Mouse (Mus musculus): ENCODE measurements at regions not wholly inside any gene's neighbourhood (a gene's known extent, or its start where the extent isn't known, plus 50 kb on each side); places are given as distances from the start of the nearest gene placed in this dataset.

DNA sequence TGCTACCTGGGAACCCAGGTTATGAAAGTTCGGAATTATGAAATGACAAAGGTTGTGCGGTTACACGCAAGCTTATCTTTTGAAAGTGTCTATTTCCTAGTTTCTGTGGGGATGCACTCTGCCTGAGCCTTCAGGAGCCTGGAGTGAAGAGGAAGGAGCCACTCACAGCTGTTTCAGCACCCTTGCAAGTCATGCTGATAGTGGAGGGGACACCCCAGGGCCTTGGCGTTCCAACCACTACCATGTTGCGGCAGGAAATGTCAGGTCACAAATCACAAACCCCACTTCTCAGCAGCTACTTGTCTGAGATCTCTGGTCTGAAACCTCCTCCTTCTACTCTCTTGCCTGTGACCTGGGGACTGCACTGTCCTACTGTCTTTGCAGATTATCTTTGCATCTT lies 178.3 kb downstream of the Pten start:
- peak; percentile 71 for ATAC-seq (ENCODE audit: extremely low read depth, insufficient number of reproducible peaks, low FRiP score, poor library complexity, severe bottlenecking)

DNA sequence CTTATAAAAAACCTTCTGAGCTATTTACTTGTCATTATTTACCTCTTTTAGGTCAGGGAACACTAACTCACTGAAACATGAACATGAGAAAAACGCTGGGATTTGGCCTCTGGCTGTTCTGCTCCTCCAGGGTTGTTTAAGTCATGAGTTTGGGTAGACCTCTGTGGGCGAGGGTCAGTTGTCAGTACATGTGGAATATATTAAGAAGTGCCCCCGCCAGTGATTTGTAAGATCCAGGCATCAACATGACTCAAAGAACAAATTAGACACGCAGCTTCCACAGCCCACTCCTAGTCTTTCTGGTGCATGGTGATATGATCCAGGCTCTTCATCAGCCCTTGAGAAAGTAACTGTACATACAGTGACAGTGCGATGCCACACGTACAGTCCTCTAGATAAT lies 180.3 kb downstream of the Pten start:
- no peak for ATAC-seq (ENCODE audit: extremely low read depth, insufficient number of reproducible peaks, low FRiP score, poor library complexity, severe bottlenecking)

DNA sequence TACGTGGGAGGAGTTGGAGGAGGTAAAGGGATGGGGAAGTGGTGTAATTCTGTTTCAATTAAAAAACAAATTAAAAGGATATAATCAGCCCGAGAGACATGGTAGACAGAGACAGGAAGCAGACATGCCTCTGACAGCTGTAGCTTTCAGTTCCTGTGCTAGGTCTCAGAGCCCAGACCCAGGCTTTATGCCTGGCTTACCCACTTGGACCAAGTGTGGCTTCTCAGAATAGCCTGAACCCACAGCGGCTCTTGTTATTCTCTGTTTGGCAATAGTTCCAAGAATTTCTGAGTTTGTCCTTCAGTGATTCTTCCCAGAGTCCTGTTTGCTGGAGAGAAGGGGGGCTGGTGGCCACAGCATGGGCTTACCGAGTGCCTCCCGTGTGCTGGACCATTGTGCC lies 182.4 kb downstream of the Pten start:
- ATAC-seq (ENCODE audit: extremely low read depth, insufficient number of reproducible peaks, low FRiP score, poor library complexity, severe bottlenecking): peak; percentile 73

DNA sequence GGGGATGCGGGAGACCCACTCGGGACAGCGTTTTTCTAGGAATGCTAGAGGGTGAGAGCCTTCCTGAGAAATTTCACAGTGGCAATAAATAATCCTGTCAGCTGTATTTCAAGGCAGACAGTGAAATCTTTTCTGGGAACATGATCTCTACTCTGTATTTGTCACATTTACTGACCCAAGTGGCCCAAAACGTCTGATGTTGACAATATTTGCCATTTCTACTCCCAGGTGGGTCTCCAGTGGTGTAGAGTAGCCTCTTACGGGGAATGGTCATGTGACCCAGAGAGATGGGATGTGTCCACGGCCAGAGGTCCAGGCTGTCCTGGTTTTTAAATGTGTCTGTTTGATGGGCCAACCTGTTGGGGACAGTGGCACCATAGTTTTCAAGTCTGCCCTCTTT lies 183.5 kb downstream of the Pten start:
- ATAC-seq (ENCODE audit: extremely low read depth, insufficient number of reproducible peaks, low FRiP score, poor library complexity, severe bottlenecking): no peak

DNA sequence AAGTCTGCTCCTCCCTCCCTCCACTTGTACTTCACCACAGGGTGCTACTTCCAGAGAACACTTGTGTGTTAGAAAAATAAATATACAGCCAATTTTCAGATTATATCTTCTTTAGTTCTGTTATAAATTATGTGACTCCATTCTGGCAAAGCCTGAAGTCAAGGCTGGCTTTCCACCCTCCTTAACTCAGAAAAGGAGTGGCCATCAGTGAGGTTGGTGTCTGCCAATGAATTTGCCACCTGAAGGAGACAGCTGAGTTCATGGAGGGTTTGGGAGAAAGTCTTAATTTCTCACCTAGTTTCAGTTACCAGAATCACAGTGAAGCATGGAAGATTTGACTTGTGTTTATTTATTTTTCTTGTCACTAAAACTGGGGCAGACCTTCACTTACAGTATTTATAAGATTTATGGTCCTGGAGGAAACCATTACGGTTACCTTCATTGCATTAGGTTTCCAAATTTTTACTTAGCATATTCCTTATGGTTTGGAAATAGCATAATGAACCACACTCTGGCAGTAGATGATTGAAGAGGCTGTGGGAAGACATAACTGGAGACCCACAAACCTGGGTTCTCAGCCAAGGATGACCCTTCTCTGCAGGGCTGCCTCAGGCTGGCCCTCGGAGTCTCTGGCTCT lies 186.4 kb downstream of the Pten start:
- ATAC-seq (ENCODE audit: extremely low read depth, insufficient number of reproducible peaks, low FRiP score, poor library complexity, severe bottlenecking): no peak

DNA sequence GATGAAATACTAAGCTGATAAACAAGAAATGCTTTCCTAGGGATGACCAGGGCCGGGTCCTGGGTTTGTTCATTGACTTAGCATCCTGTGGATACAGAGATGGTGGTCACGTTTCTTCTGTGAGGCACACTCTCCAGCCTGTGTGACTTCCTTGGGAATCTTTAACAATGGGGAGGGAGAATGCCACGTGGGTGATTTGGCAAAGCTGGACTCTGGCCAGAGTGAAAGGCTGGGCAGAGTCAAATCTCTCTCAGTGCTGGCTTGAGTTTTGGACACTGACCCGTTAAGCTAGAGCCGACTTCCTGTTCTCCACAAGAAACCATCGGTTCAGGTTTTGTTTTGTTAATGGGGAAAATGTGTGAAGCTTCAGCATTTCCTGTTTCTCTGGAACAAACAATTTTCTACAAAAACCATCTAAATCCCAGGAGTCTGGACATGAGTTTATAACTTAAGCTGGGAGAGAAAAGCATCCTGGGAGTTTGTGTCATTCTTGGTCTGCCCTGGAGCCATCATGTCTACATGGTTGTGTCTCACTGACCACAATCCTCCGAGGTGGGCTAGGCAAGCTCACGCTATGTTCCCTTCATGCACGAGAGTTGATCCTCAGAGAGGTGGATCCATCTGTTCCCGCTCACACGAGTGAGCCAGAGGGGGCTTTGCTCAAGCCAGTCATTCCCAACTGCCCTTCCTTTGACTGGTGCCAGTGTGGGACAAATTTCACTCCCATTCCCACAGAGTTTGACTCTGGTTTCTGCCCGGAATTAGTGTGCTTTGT lies 190.0 kb downstream of the Pten start:
- no peak for ATAC-seq (ENCODE audit: extremely low read depth, insufficient number of reproducible peaks, low FRiP score, poor library complexity, severe bottlenecking)

DNA sequence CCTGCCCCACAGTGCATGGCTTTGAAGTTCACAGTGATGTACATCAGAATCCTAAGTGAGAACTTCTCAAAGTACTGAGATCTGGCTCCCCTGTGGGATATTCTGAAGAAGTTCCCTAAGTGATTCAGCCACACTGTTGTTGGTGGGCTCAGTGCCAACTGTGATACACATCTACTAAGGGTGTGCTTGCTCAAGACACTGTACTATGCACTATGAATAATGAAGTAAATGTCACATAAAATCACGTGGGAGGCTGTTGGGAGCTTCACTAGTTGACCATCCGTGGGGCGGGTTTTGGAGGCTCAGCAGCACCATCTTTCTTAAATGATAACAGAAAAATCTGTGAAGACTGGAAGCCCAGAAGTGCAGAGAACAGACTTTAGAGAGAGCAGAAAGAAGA lies 193.0 kb downstream of the Pten start:
- ATAC-seq (ENCODE audit: extremely low read depth, insufficient number of reproducible peaks, low FRiP score, poor library complexity, severe bottlenecking): no peak

DNA sequence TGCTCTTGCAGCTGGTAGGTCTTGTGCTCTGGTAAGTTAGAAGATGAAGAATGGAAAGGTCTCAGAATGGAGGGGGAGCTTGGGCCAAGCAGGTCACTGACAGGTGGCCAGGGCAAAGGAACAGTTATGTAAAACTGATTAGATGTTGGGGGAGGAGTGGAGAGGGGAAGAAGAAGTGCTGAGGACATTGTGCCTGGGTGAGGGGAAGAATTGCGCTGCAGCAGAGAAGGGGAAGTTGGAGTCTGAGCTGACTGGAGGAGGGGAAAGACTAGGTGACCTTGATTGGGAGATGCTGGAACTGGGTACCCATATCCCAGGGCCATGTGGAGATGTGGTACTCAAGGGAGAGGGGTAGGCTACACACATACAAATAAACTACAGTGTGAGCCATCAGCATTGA lies 193.5 kb downstream of the Pten start:
- peak; percentile 53 for ATAC-seq (ENCODE audit: extremely low read depth, insufficient number of reproducible peaks, low FRiP score, poor library complexity, severe bottlenecking)

DNA sequence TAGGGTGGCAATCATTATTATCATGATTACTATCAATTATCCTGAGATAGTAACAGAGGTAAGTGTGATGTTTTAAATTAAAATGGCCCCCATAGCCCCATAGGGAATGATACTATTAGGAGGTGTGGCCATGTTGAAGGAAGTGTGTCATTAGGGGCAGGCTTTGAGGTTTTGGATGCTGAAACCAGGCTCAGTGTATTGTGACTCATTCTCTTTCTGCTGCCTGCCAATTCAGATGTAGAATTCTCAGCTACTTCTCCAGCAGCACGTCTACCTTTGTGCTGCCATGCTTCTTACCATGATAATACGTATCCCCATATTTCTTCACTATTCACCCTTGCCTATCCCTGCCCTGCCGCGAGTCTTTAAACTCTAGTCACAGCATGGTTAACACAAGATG lies 195.1 kb downstream of the Pten start:
- ATAC-seq (ENCODE audit: extremely low read depth, insufficient number of reproducible peaks, low FRiP score, poor library complexity, severe bottlenecking): peak; percentile 61

DNA sequence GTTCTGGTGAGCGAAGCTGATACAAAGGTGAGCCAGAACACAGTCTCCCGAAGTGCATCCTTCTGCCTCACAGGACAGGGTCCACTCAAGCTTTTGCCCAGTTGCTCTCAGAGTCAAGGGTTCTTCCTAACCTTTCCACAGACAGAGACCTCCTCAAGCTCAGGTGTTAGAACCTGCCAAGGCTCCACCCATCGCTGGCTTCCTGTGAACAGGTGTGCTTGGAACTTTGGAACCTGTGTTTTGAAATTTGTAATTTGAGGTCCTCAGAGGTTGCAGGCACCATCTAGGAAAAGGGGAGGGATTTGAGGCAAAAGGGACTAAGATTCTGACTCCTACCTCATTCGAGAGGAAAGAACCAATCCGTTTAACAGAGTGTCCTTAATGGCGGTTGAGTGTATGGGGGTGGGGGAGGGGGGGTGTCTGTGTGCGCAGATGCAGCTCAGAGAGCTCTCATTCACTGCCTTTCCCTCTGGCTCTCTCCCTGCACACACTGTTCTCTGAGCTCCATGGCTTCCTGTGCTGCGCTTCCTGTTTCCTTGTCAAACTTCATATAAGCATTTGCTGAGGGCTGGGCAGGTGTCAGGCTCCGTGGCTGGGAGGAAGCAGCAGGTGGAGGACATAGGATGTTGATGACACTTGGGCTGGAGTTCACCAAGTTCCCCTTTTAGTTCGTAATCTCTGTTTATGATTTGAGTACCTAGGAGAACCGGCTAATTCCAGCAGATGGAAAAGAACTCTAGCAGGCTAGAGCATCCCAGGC lies 195.8 kb downstream of the Pten start:
- peak; percentile 64 for ATAC-seq (ENCODE audit: extremely low read depth, insufficient number of reproducible peaks, low FRiP score, poor library complexity, severe bottlenecking)

DNA sequence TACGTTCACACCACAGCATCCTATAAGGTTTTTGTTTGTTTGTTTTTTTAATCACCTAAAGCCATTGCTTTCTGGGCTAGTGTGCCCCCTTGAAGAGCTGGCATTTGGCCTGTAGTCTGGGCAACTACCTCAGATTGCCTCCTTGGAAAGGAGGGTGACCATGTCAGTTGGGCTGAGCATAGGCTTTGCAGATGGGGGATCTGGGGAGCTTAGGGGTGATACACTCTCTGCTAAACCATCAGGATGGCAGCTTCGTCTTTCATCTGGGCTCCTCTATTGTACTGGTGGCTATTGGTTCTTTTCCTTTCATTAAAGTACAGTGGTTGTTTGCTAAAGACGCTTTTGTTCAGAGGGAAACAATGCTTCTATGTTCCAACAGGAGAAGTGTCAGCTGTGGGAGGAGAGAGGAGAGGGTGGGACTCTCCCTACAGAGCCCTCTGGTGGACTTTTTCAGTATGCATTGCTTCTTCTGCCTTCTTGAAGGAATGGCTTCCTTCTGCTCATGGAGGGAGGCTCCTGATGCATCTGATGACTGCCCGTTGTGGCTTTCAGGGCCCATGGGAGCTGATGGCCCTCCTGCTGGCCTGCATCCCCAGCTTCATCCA lies 196.8 kb downstream of the Pten start:
- ATAC-seq (ENCODE audit: extremely low read depth, insufficient number of reproducible peaks, low FRiP score, poor library complexity, severe bottlenecking): peak; percentile 36; the same call in 1 of the 2 replicates

DNA sequence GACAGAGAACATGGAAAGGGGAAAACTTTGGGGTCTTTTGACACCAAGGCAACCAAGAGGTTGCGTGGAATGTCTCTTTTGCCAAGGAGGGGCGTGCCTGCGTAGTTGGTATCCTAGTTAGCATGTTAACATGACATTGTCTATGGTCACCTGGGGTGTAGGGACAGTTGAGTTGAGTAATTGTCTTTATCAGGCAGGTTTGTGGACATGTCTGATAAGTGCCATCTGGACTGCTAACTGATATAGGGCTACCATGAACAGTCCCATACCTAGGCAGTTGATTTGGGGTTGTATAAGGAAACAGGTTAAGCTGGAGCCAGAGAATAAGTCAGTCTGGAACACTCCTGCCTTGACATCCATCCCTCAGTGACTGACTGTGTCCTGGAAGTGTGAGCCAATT lies 197.6 kb downstream of the Pten start:
- ATAC-seq (ENCODE audit: extremely low read depth, insufficient number of reproducible peaks, low FRiP score, poor library complexity, severe bottlenecking): no peak

DNA sequence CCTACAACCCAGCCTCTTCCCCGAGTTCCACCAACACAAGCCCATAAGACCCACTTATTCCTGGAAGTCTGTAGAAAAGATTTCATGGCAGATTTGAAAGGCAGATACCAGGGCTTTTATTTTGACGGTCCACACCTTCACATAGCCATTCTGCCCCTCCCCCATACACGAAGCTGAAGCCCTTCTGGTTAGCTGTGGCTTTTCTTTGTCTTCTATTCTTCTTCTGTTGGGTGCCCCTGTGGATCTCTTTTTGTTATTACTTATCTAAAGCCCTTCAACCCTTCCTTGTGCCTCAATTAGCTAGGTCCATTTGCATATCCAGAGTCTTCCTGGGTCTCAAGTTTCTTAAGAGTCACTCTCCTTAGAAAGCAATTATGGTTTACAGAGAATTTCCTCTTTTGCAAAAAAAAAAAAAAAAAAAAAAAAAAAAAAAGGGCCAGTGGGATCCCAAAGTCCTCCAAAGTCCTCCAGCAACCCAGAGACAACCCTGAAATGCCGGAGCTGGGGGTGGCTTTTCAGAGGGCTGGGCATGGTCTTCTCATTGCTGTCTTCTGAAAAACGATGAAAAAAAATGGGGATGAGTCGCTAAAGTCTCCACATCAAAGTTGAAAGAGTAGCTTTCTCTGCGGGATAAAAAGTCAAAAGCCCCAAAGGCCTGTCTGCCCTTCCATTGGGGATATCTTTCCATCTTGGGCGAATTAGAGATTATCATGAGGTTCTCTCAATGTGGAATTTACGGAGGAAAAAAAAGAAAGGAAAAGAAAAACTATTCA lies 199.0 kb downstream of the Pten start:
- ATAC-seq (ENCODE audit: extremely low read depth, insufficient number of reproducible peaks, low FRiP score, poor library complexity, severe bottlenecking): no peak

DNA sequence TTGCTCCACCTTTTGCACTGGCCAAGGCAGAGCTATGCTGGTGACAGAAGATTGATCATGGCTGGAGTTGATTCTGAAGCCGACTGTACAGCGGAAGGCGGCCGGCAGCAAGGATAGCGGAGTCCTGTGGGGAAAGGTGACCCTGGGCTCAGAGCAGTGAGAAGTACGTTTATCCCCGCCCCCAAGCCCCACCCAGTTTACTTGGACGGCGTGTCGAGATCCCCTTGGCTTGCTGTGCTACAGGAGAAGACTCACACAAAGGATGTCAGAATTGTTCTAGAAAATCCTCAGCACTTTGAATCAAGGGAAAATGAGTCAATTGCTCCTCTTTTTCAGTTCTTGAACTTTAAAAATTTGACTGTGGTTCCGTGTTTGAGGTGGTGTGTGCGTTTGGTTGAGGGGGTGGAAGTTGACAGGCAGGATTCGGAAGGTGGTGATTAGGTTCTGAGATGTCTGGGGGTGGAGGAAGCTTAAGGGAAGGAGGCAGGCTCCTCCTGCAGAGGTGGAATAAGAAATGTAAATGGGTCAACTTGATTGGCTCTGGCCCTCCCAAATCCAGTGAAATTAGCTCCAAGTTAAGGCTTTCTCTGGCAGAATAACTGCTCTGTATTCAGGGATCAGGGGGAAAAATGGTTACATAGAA lies 199.7 kb downstream of the Pten start:
- ATAC-seq (ENCODE audit: extremely low read depth, insufficient number of reproducible peaks, low FRiP score, poor library complexity, severe bottlenecking): no peak

DNA sequence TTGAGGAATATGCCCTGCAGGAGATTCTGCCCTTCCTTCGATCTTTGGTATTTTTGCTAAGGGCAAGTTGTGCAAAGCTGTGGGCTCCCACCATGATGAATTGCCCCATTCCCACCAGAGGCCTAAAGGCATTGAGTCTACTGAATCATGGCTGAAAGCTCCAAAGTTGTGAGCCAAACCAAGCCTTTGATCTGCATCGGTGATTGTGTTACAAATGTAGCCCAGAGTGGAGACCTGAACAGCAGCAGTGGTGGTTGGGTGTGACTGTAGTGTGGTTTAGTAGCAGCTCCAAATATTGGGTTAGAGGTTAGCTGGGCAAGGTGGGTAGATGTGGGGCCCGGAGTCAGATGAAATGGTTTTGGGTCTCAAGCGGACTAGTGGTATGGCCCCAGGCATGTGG lies 201.0 kb downstream of the Pten start:
- no peak for ATAC-seq (ENCODE audit: extremely low read depth, insufficient number of reproducible peaks, low FRiP score, poor library complexity, severe bottlenecking)

DNA sequence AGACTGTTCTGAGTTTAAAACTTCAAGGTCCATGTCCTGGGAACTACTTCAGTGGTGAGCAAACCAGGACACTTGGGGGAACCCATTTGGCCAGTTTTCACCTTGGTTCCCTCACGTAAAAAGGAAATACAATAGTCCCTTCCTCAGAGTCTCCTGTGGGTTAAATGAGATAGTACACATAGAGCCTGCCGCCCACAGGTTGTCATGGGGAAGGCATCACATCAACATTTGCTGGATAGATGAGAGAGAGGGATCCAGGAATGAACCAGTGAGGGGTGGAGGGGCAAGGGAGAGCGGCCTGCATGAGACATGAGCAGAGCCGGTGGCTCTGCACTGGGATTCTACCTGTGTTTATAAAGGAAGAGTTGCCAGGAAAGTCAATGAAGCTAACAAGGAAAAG lies 201.5 kb downstream of the Pten start:
- ATAC-seq (ENCODE audit: extremely low read depth, insufficient number of reproducible peaks, low FRiP score, poor library complexity, severe bottlenecking): no peak

DNA sequence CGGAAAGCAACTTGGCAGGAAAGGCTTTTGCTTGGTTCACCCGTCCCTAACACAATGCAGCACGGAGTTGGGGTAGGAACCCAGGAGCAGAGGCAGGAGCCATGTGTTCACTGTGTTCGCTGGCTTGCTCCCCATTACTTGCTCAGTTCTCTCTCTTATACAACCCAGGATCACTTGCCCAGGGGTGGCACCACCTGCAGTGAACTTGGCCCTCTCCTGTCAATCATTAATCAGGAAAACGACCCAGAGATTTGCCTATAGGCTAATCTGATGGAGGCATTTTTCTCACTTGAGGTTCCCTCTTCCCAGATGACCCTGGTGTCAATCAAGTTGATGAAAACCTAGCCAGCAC lies 202.5 kb downstream of the Pten start:
- no peak for ATAC-seq (ENCODE audit: extremely low read depth, insufficient number of reproducible peaks, low FRiP score, poor library complexity, severe bottlenecking)

DNA sequence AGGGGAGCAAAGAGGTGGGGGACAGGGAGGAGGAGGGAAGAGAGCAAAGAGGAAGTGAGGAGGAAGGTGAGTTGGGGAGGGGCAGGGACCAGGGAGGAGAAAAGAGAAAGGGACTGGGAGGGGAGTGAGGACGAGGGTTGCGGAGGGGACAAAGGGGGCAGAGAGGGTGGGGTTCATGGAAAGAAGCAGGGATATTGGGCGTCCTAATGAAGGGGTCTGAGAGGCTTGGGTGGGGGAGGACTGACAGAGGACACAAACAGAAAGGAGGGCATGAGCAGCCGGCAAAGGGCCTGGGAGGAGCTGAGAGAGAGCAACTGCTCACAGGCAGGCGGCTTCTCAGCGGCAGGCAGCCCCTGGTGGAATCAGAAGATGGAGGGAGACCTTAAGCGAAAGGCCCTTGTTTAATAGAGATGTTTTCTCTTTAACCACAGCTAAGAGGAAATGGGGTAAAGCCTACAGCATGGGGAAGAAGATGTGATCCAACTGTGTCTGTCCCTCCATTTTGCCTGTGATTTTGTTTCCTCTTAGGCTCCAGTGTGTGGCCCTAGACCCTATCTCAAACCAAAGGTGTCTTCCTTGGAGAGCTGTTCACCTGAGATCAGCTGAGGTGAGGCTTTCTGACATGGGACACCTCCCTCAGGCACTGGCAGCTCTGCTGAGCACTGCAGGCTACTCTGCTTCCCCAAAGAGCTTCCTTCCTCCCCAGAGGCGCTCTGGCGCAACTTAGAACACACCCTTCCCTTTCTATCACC lies 203.1 kb downstream of the Pten start:
- peak; percentile 76 for ATAC-seq (ENCODE audit: extremely low read depth, insufficient number of reproducible peaks, low FRiP score, poor library complexity, severe bottlenecking)
